Mouse (Mus musculus) hindbrain, embryonic 12.5 days (tissue): Measurements from ENCODE around the gene Tmem184b. TPM values are rescaled to one million over a fixed set of nuclear protein-coding genes. Genes with fewer than 3 reads are reported as not detected.
A peak's percentile ranks its signal among the peaks of the same experiment; 100 is the strongest.

Source experiments
- ATAC-seq: fragments of 200-750 bp; cut with Nextera tagmentation; 2 replicates; pipeline ENCODE4 v1.8.0; 2017; ENCODE audit warnings: moderate TSS enrichment; ENCODE audit not compliant: low FRiP score
- H3K27ac ChIP-seq: fragments of 300-500 bp; sonication (generic); 2 replicates; pipeline ENCODE4 v1.5.1; 2016; ENCODE audit warnings: mild to moderate bottlenecking
- H3K27me3 ChIP-seq: fragments of 300-500 bp; sonication (generic); 2 replicates; pipeline ENCODE4 v1.6.1; 2016; ENCODE audit warnings: mild to moderate bottlenecking
- H3K36me3 ChIP-seq: fragments of 300-500 bp; sonication (generic); 2 replicates; pipeline ENCODE4 v1.6.1; 2016; ENCODE audit warnings: mild to moderate bottlenecking
- H3K4me1 ChIP-seq: fragments of 300-500 bp; sonication (generic); 2 replicates; pipeline ENCODE4 v1.6.1; 2016
- H3K4me2 ChIP-seq: fragments of 300-500 bp; sonication (generic); replicated peaks from 2 replicates; pipeline ENCODE4 v1.6.1; 2016; ENCODE audit warnings: mild to moderate bottlenecking
- H3K4me3 ChIP-seq: fragments of 300-500 bp; sonication (generic); 2 replicates; pipeline ENCODE4 v1.5.1; 2016; ENCODE audit warnings: mild to moderate bottlenecking
- H3K9ac ChIP-seq: fragments of 300-500 bp; sonication (generic); 2 replicates; pipeline ENCODE4 v1.6.1; 2016; ENCODE audit warnings: mild to moderate bottlenecking, moderate library complexity
- H3K9me3 ChIP-seq: fragments of 300-500 bp; sonication (generic); replicated peaks from 2 replicates; pipeline ENCODE4 v1.6.1; 2016; ENCODE audit warnings: mild to moderate bottlenecking
- WGBS: fragments of 180-500 bp; shearing (Covaris S2); methylation state at CpG from one replicate; pipeline ENCODE4 v1.1.7; 2016; 5-methylcytosine and 5-hydroxymethylcytosine counted together
- polyA plus RNA-seq: library from polyadenylated mRNA; unstranded; fragments of >200 nt; fragmentation: Nextera tagmentation; extraction: Ambion mirVana; gene quantifications from 2 replicates; pipeline ENCODE4 v1.2.1, GENCODE M21; 2016

The Tmem184b gene
- polyA plus RNA-seq, 1 experiment from 2014 or later: 46.2 TPM

DNA sequence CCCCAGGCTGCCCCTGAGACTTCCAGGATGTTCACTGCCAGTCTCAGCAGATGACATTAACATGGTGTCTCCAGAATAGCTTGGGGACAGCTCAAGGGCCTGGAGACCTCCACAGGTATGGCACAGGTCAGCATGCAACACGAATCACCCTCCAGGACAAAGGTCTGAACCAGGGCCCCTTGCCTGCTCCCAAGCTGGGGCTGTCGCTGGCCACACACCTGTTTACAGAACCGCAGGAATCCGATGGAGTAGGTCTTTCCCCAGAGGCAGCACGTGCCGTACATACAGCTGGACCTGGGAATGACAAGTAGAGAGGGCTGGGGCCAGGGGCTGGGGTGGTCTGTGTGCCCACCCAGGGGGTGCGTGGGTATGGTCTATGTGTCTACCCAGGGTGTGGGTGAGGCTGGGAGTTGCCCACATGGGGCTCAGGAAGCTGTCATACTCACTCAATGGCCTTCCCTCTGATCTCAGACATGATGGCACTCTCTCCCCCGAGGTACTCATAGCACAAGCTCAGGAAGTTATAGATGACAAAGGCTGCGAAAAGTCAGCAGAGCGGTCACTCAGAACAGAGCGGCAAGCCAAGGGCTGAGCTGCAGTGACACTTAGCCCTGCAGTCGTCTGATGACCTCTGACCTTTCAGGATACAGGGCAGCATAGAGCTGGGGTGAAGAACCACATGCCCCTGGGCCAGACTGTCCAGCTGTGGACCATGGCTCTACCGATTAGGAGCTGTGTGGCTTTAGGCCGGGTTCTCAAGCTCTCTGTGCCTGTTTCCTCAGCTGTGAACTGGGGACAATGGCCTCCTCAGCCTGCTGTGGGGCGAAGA is 33.7 kb downstream of the Tmem184b start:
- peaks cover 66% of the 10 kb centered on the region for H3K36me3 ChIP-seq
- no peak overlapping the region for H3K27ac ChIP-seq
- 68% methylated on average over 15 of the region's 15 CpGs for WGBS

DNA sequence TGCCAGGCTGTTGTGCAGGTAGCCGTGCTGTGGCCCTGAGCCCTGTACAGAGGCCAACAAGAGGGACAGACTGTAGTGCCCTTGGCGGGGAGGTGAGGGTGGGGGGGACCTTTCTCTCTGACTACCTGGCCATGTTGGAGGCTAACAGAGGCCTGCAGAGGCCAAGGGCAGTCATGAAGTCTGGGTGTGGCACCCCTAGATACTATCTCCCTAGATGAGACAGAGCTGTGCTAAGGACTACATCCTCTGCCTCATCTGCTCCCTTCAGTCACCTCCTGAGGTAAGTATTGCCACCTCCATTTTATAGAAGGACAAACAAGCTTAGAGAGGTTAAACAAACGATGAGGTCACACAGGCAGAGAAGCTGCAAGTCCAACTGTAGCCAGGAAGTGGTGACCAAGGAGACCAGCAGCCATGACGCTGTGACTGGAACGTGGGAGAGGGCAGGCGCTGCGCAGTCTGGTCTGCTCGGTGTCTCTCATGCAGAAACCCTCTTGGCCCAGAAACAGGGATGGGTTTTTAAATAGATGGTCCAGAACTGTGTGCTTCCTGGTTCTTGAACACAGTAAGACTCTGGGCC is 34.4 kb downstream of the Tmem184b start:
- Histone ChIP-seq H3K36me3 (peaks cover 70% of the 10 kb centered on the region), H3K9ac (no peak overlapping the region), H3K27ac (0 out of 2 replicates have a peak overlapping the region, but pooled peaks have one; percentile 40), H3K9me3 (no peaks in the 10 kb centered on the region), H3K4me2 (no peak overlapping the region), H3K4me1 (0 out of 2 replicates have a peak, but pooled peaks cover 3% of the 10 kb centered on the region), H3K27me3 (no peaks in the 10 kb centered on the region), H3K4me3 (no peak overlapping the region)
- ATAC-seq: no peak
- WGBS: 87% methylated on average over 8 of the region's 8 CpGs

More for the DNA sequence above, 33.7 kb downstream of the Tmem184b start:
- Histone ChIP-seq H3K9ac (no peak overlapping the region), H3K27me3 (no peaks in the 10 kb centered on the region), H3K9me3 (no peaks in the 10 kb centered on the region), H3K4me3 (no peak overlapping the region), H3K4me2 (no peak overlapping the region), H3K4me1 (0 out of 2 replicates have a peak, but pooled peaks cover 3% of the 10 kb centered on the region)
- no peak for ATAC-seq

DNA sequence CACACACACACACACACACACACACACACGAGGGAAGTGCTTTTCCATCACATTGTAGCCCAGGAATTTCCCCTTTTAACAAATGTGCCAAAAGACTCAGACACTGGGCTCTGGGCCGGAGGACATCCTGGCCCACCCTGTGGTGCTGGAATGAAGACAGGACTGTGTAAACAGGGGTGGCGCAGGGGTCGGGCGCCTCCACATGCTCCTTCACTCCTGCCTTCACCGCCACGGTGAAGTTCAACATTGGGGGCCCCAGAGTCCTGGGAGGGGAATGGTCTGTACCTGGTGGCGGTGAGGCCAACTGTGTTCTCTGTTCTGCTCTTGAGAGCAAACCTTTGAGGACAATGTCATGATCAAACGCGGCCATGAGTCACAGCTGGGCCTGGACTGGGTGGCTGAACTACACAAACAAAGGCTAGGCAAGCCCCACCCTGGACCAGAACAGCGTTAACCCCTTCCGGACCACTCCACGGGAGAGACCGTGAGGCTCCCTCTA is 35.0 kb downstream of the Tmem184b start:
- H3K4me2 ChIP-seq: no peak overlapping the region
- 0 out of 2 replicates have a peak overlapping the region, but pooled peaks have one; percentile 40 for H3K27ac ChIP-seq
- H3K4me3 ChIP-seq: no peak overlapping the region
- 65% methylated on average over 14 of the region's 14 CpGs for WGBS
- no peaks in the 10 kb centered on the region for H3K27me3 ChIP-seq
- H3K36me3 ChIP-seq: peaks cover 70% of the 10 kb centered on the region
- no peak overlapping the region for H3K9ac ChIP-seq
- no peaks in the 10 kb centered on the region for H3K9me3 ChIP-seq
- ATAC-seq: no peak
- 0 out of 2 replicates have a peak, but pooled peaks cover 3% of the 10 kb centered on the region for H3K4me1 ChIP-seq

DNA sequence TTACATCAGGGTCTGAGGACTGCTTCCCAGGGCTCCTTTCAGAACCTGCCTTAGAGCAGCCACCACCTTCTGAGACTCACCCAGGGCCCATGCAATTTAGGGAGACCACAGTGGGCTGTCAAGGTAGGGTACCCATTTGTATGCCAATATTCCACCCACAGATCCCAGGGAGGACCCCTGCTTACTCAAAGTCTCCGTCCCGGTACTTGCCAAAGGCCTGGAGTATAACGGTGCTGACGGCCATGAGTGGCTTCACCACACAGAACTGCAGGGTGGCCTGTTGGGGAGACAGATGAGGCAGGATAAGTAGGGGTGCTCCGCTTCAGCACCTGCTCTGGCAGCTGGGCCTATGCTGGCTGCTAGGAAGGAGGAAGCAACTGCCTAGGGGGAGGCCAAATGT is 37.0 kb downstream of the Tmem184b start:
- Histone ChIP-seq H3K9me3 (no peaks in the 10 kb centered on the region), H3K27ac (no peak overlapping the region), H3K9ac (no peak overlapping the region), H3K4me1 (0 out of 2 replicates have a peak, but pooled peaks cover 3% of the 10 kb centered on the region), H3K36me3 (peaks cover 75% of the 10 kb centered on the region), H3K4me3 (no peak overlapping the region), H3K27me3 (no peaks in the 10 kb centered on the region), H3K4me2 (no peak overlapping the region)
- no peak for ATAC-seq
- WGBS: 92% methylated on average over 5 of the region's 5 CpGs

DNA sequence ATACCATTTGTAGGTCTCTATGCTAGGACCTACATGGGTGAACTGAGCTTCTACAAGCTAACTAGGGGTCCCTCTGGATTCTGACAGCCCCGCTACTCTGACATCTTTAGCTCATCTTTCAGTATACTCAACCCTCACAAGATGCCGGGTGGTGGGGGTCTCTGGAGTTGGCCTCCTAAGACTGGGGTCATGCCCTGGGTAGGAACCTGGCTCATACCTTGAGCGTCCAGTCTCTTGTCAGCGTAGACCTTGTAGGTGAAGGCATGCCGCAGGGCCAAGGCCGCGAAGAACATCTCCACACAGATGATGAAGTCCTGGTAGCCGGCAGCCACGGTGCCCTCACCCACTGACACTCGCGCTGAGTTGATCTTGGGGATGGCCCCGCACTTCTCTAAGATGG is 38.3 kb downstream of the Tmem184b start:
- Histone ChIP-seq H3K36me3 (peaks cover 80% of the 10 kb centered on the region), H3K27me3 (no peaks in the 10 kb centered on the region), H3K9ac (no peak overlapping the region), H3K27ac (no peak overlapping the region), H3K4me2 (no peak overlapping the region), H3K9me3 (no peaks in the 10 kb centered on the region), H3K4me1 (peaks cover 6% of the 10 kb centered on the region; the same call in 1 of the 2 replicates), H3K4me3 (no peak overlapping the region)
- no peak for ATAC-seq
- 97% methylated on average over 12 of the region's 12 CpGs for WGBS

DNA sequence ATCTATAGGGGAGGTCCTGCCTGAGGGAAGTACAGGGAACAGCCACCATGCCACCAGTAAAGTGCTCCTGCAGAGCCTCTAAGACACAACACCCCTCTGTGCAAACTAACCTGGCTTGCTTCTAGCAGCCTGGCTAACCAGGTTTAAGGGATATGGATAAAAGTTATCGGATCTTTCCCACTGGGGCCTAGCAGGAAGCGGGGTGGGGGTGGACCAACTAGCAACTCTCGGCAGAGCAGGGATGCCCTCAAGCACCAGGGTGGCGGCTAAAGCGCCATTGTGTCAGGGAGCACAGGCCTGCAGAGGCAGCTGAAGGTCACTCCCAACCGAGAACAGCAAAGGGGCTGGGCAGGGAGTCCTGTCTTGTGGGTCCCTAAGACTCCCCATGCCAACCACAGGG is 39.2 kb downstream of the Tmem184b start:
- Histone ChIP-seq H3K9me3 (no peaks in the 10 kb centered on the region), H3K4me1 (peaks cover 8% of the 10 kb centered on the region; the same call in 1 of the 2 replicates), H3K36me3 (peaks cover 71% of the 10 kb centered on the region), H3K27me3 (no peaks in the 10 kb centered on the region), H3K27ac (no peak overlapping the region), H3K4me3 (no peak overlapping the region), H3K9ac (no peak overlapping the region), H3K4me2 (no peak overlapping the region)
- ATAC-seq: no peak
- WGBS: 65% methylated on average over 6 of the region's 6 CpGs

DNA sequence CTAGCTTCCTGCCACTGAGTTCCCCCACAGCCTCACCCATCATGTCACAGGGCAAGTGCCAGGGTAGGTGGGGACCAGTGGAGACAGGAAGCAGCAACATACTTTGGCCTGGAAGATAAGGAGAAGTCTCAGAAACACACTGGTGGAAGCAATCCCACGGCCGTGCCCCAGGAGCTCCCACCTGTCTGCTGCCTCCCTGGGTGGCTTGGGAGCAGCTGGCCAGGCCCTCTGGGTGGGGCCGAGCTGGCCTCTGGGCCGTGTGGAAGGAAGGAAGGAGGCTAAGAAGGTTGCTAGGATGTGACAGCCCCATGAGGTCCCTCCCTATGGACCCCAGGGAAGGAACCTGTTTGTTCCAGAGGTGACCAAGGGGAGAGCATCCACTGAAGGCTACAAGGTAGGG is 42.3 kb downstream of the Tmem184b start:
- Histone ChIP-seq H3K4me2 (no peak overlapping the region), H3K36me3 (peaks cover 50% of the 10 kb centered on the region), H3K9me3 (no peaks in the 10 kb centered on the region), H3K4me1 (peaks cover 21% of the 10 kb centered on the region), H3K27ac (no peak overlapping the region), H3K27me3 (peaks cover 13% of the 10 kb centered on the region), H3K4me3 (no peak overlapping the region), H3K9ac (no peak overlapping the region)
- no peak for ATAC-seq
- WGBS: 71% methylated on average over 4 of the region's 4 CpGs

DNA sequence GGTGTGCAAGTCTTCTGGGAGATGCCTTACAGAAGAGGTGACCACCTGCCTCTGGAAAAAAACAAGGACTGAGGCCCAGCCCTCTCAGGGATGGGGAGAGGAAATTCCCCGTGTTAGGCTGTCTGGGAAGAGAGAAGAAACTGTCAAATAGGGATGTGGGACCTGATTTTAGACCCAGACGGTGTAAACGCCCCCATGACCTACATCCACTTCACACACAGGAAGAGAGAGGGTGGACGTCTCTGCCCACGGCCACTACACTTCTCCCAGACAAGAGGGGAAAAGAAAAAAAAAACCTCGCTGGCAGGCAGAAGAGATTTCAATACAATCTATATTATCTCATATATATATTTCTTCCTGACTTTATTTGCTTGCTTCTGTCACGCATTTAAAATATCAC is 43.0 kb downstream of the Tmem184b start:
- Histone ChIP-seq H3K4me1 (peaks cover 21% of the 10 kb centered on the region), H3K9me3 (no peaks in the 10 kb centered on the region), H3K27me3 (peaks cover 20% of the 10 kb centered on the region), H3K27ac (no peak overlapping the region; the same call in 1 of the 2 replicates), H3K9ac (no peak overlapping the region), H3K36me3 (peaks cover 44% of the 10 kb centered on the region), H3K4me3 (no peak overlapping the region), H3K4me2 (no peak overlapping the region)
- WGBS: 69% methylated on average over 7 of the region's 7 CpGs
- no peak for ATAC-seq

DNA sequence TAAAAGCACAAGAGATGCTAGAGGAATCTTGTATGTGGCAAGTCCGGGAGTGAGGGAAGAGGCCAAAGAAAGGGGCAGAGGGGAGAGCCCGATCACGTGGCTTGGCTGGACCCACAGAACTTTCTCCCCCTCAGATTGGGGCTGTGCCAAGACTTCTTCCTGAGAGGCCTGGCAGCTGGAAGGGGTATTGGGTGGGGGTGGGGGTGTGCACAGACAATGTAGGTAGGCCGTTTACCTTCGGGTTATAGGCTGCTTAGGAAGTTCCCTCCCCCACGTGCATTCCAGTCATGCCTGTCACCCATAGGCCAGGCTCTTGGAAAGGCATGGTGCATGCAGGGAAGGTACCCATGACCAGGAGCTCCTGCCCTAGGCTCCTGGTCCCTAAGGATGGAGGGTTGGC is 43.4 kb downstream of the Tmem184b start:
- Histone ChIP-seq H3K27me3 (peaks cover 20% of the 10 kb centered on the region), H3K4me2 (no peak overlapping the region), H3K27ac (no peak overlapping the region; the same call in 1 of the 2 replicates), H3K4me3 (no peak overlapping the region), H3K9ac (no peak overlapping the region), H3K36me3 (peaks cover 40% of the 10 kb centered on the region), H3K9me3 (no peaks in the 10 kb centered on the region), H3K4me1 (peaks cover 21% of the 10 kb centered on the region)
- no peak for ATAC-seq
- WGBS: 31% methylated on average over 6 of the region's 6 CpGs

DNA sequence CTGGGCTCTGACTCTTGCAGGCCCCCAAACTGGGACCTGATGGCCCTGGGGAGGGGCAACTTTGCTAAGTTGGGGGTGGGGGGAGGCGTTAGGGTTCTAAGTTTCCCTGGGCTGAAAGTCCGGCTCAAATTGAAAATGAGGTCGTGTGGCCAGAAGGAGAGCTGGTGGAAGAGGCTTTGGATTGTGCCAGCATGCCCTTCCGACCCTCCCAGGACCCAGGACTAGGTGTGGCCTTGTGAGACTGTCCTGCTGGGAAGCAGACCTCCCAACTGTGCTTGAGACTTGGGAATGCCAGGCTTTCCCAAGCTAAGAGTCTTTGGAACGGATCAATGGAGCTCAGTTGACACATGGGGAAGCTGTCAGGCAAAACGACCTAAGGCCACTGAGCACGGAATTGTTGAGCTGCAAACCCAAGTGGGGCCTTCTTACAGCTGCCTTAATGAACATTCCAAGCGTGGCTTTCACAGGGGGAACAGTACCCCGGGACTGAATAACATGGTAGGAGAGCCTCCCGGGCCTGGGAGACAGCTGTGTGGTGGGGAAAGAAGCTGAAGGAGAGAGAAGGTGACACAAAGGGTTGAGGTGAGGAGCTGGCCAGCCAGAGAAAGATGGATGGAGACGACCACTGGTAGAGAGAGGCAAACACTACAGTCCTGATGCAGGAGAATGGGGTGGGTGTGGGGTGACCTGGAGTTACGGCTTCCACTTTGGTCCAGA is 45.2 kb downstream of the Tmem184b start:
- H3K36me3 ChIP-seq: peaks cover 23% of the 10 kb centered on the region
- H3K27me3 ChIP-seq: peaks cover 20% of the 10 kb centered on the region
- H3K27ac ChIP-seq: no peak overlapping the region
- H3K9ac ChIP-seq: peak overlapping the region; percentile 57; the same call in 1 of the 2 replicates
- H3K4me3 ChIP-seq: peak overlapping the region; percentile 40
- no peak; the same call in 1 of the 2 replicates for ATAC-seq
- 38% methylated on average over 12 of the region's 12 CpGs for WGBS
- H3K4me1 ChIP-seq: peaks cover 21% of the 10 kb centered on the region
- no peaks in the 10 kb centered on the region for H3K9me3 ChIP-seq
- peak overlapping the region; percentile 75 for H3K4me2 ChIP-seq

DNA sequence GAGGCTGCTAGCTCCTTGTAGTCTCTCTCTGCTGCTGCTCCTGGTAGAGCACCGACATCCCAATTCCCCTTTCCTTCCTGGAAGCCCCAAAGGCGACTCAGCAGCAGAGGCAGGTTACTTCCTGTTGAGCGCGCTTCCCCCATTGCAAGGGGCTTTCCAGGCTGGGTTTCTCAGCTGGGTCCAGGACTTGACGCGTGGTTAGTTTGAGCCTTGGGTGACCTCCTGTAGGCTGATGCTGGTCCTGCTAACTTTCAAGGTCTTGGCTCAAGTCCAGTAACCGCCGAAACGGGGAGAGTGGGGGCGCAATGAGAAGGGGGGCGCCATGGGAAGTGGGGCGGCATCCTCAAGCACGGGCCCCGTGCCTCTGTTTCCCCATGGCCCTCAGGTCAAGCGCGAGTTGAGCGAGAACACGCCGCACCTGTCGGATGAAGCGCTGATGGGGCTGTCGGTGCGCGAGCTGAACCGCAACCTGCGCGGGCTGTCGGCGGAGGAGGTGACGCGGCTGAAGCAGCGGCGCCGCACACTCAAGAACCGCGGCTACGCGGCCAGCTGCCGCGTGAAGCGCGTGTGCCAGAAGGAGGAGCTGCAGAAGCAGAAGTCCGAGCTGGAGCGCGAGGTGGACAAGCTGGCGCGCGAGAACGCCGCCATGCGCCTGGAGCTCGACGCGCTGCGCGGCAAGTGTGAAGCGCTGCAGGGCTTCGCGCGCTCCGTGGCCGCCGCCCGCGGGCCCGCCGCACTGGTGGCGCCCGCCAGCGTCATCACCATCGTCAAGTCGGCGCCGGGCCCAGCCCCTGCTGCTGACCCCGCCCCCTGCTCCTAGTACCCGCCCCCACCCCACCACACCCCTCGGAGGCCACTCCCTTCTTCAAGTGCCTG is 46.1 kb downstream of the Tmem184b start:
- peak; percentile 68 for ATAC-seq
- H3K27ac ChIP-seq: no peak overlapping the region
- H3K4me1 ChIP-seq: peaks cover 21% of the 10 kb centered on the region
- peak overlapping the region; percentile 57 for H3K9ac ChIP-seq
- peaks cover 20% of the 10 kb centered on the region for H3K27me3 ChIP-seq
- WGBS: under 1% methylated on average over 76 of the region's 77 CpGs
- H3K9me3 ChIP-seq: no peaks in the 10 kb centered on the region
- H3K36me3 ChIP-seq: peaks cover 14% of the 10 kb centered on the region
- peak overlapping the region; percentile 40 for H3K4me3 ChIP-seq
- peak overlapping the region; percentile 75 for H3K4me2 ChIP-seq
